Mouse (Mus musculus): ENCODE results near the gene Sohlh2. TPM values are rescaled to one million over a fixed set of nuclear protein-coding genes. Genes with fewer than 3 reads are reported as not detected.

The Sohlh2 gene
- polyA plus RNA-seq, 1 experiment from 2014 or later: not detected

- H3K4me3 ChIP-seq (ENCODE audit: low read depth, low read length): no peak overlapping the region
- no peaks in the 10 kb centered on the region for H3K27me3 ChIP-seq (replicated peaks; ENCODE audit: control insufficient read depth, insufficient read depth, low read length)
- H3K9me3 ChIP-seq (ENCODE audit: control insufficient read depth, low read length): no peaks in the 10 kb centered on the region
- DNase-seq (ENCODE audit: low spot score): no peak
- H3K27ac ChIP-seq (ENCODE audit: low read depth, low read length): no peak overlapping the region
- 68% methylated on average over 6 of the region's 6 CpGs for WGBS
- H3K4me2 ChIP-seq: no peak overlapping the region
- H3K36me3 ChIP-seq (ENCODE audit: control insufficient read depth, insufficient read depth, low read length): no peaks in the 10 kb centered on the region
- no peaks in the 10 kb centered on the region for H3K4me1 ChIP-seq (replicated peaks; ENCODE audit: control insufficient read depth, insufficient read depth, low read length)
- H3K9ac ChIP-seq (ENCODE audit: low read depth, low read length): no peak overlapping the region
- no peak for ATAC-seq (replicated peaks; ENCODE audit: low FRiP score)
Observed at GRCm38 (mm10) chr3:55152673-55153334, 29.0 kb upstream of the Sohlh2 start.

- 87% methylated on average over 7 of the region's 7 CpGs for WGBS
- no peak for ATAC-seq (replicated peaks; ENCODE audit: low FRiP score)
- no peak overlapping the region for H3K4me2 ChIP-seq
Observed at GRCm38 (mm10) chr3:55154163-55154562, 27.7 kb upstream of the Sohlh2 start.

GRCm38 (mm10) chr3:55157413-55157812, 24.4 kb upstream of the Sohlh2 start:
- Histone ChIP-seq H3K4me3 (ENCODE audit: low read depth, low read length) (no peak overlapping the region), H3K4me2 (no peak overlapping the region), H3K9ac (ENCODE audit: low read depth, low read length) (no peak overlapping the region), H3K27me3 (replicated peaks; ENCODE audit: control insufficient read depth, insufficient read depth, low read length) (no peaks in the 10 kb centered on the region), H3K4me1 (replicated peaks; ENCODE audit: control insufficient read depth, insufficient read depth, low read length) (no peaks in the 10 kb centered on the region), H3K36me3 (ENCODE audit: control insufficient read depth, insufficient read depth, low read length) (no peaks in the 10 kb centered on the region), H3K27ac (ENCODE audit: low read depth, low read length) (no peak overlapping the region), H3K9me3 (ENCODE audit: control insufficient read depth, low read length) (no peaks in the 10 kb centered on the region)
- ATAC-seq (replicated peaks; ENCODE audit: low FRiP score): no peak
- no peak for DNase-seq (ENCODE audit: low spot score)
- 62% methylated on average over 5 of the region's 5 CpGs for WGBS

More at GRCm38 (mm10) chr3:55154163-55154562, 27.7 kb upstream of the Sohlh2 start:
- H3K4me1 ChIP-seq (replicated peaks; ENCODE audit: control insufficient read depth, insufficient read depth, low read length): no peaks in the 10 kb centered on the region
- no peak overlapping the region for H3K27ac ChIP-seq (ENCODE audit: low read depth, low read length)
- H3K9me3 ChIP-seq (ENCODE audit: control insufficient read depth, low read length): no peaks in the 10 kb centered on the region
- no peaks in the 10 kb centered on the region for H3K36me3 ChIP-seq (ENCODE audit: control insufficient read depth, insufficient read depth, low read length)
- H3K4me3 ChIP-seq (ENCODE audit: low read depth, low read length): no peak overlapping the region
- H3K9ac ChIP-seq (ENCODE audit: low read depth, low read length): no peak overlapping the region
- no peak for DNase-seq (ENCODE audit: low spot score)
- no peaks in the 10 kb centered on the region for H3K27me3 ChIP-seq (replicated peaks; ENCODE audit: control insufficient read depth, insufficient read depth, low read length)

GRCm38 (mm10) chr3:55161144-55161543, 20.7 kb upstream of the Sohlh2 start:
- Histone ChIP-seq H3K36me3 (ENCODE audit: control insufficient read depth, insufficient read depth, low read length) (no peaks in the 10 kb centered on the region), H3K4me2 (no peak overlapping the region), H3K27ac (ENCODE audit: low read depth, low read length) (no peak overlapping the region), H3K27me3 (replicated peaks; ENCODE audit: control insufficient read depth, insufficient read depth, low read length) (no peaks in the 10 kb centered on the region), H3K9me3 (ENCODE audit: control insufficient read depth, low read length) (no peaks in the 10 kb centered on the region), H3K4me3 (ENCODE audit: low read depth, low read length) (no peak overlapping the region), H3K9ac (ENCODE audit: low read depth, low read length) (no peak overlapping the region), H3K4me1 (replicated peaks; ENCODE audit: control insufficient read depth, insufficient read depth, low read length) (no peaks in the 10 kb centered on the region)
- ATAC-seq (replicated peaks; ENCODE audit: low FRiP score) (no peak), DNase-seq (ENCODE audit: low spot score) (no peak)
- 71% methylated on average over 7 of the region's 7 CpGs for WGBS

GRCm38 (mm10) chr3:55163510-55163909, 18.3 kb upstream of the Sohlh2 start:
- no peak for ATAC-seq (replicated peaks; ENCODE audit: low FRiP score)
- no peaks in the 10 kb centered on the region for H3K4me1 ChIP-seq (replicated peaks; ENCODE audit: control insufficient read depth, insufficient read depth, low read length)
- H3K4me2 ChIP-seq: no peak overlapping the region
- no peak overlapping the region for H3K27ac ChIP-seq (ENCODE audit: low read depth, low read length)
- H3K27me3 ChIP-seq (replicated peaks; ENCODE audit: control insufficient read depth, insufficient read depth, low read length): no peaks in the 10 kb centered on the region
- H3K9ac ChIP-seq (ENCODE audit: low read depth, low read length): no peak overlapping the region
- 76% methylated on average over 4 of the region's 4 CpGs for WGBS
- H3K36me3 ChIP-seq (ENCODE audit: control insufficient read depth, insufficient read depth, low read length): no peaks in the 10 kb centered on the region
- H3K9me3 ChIP-seq (ENCODE audit: control insufficient read depth, low read length): no peaks in the 10 kb centered on the region
- no peak overlapping the region for H3K4me3 ChIP-seq (ENCODE audit: low read depth, low read length)
- no peak for DNase-seq (ENCODE audit: low spot score)

GRCm38 (mm10) chr3:55172478-55172877, 9.3 kb upstream of the Sohlh2 start:
- WGBS: 67% methylated on average over 3 of the region's 3 CpGs
- Histone ChIP-seq H3K4me2 (no peak overlapping the region), H3K27ac (ENCODE audit: low read depth, low read length) (no peak overlapping the region), H3K27me3 (replicated peaks; ENCODE audit: control insufficient read depth, insufficient read depth, low read length) (no peaks in the 10 kb centered on the region), H3K9me3 (ENCODE audit: control insufficient read depth, low read length) (no peaks in the 10 kb centered on the region), H3K4me3 (ENCODE audit: low read depth, low read length) (no peak overlapping the region), H3K9ac (ENCODE audit: low read depth, low read length) (no peak overlapping the region), H3K36me3 (ENCODE audit: control insufficient read depth, insufficient read depth, low read length) (no peaks in the 10 kb centered on the region), H3K4me1 (replicated peaks; ENCODE audit: control insufficient read depth, insufficient read depth, low read length) (no peaks in the 10 kb centered on the region)
- no peak for DNase-seq (ENCODE audit: low spot score)
- no peak for ATAC-seq (replicated peaks; ENCODE audit: low FRiP score)

GRCm38 (mm10) chr3:55177271-55177670, 4.6 kb upstream of the Sohlh2 start:
- no peak overlapping the region for H3K9ac ChIP-seq (ENCODE audit: low read depth, low read length)
- no peaks in the 10 kb centered on the region for H3K27me3 ChIP-seq (replicated peaks; ENCODE audit: control insufficient read depth, insufficient read depth, low read length)
- H3K9me3 ChIP-seq (ENCODE audit: control insufficient read depth, low read length): no peaks in the 10 kb centered on the region
- H3K4me3 ChIP-seq (ENCODE audit: low read depth, low read length): no peak overlapping the region
- H3K4me2 ChIP-seq: no peak overlapping the region
- H3K4me1 ChIP-seq (replicated peaks; ENCODE audit: control insufficient read depth, insufficient read depth, low read length): no peaks in the 10 kb centered on the region
- no peak for ATAC-seq (replicated peaks; ENCODE audit: low FRiP score)
- H3K27ac ChIP-seq (ENCODE audit: low read depth, low read length): no peak overlapping the region
- 49% methylated on average over 6 of the region's 6 CpGs for WGBS
- no peak for DNase-seq (ENCODE audit: low spot score)
- no peaks in the 10 kb centered on the region for H3K36me3 ChIP-seq (ENCODE audit: control insufficient read depth, insufficient read depth, low read length)

- Histone ChIP-seq H3K9ac (ENCODE audit: low read depth, low read length) (no peak overlapping the region), H3K4me1 (replicated peaks; ENCODE audit: control insufficient read depth, insufficient read depth, low read length) (no peaks in the 10 kb centered on the region), H3K27ac (ENCODE audit: low read depth, low read length) (no peak overlapping the region), H3K36me3 (ENCODE audit: control insufficient read depth, insufficient read depth, low read length) (no peaks in the 10 kb centered on the region), H3K4me2 (no peak overlapping the region), H3K4me3 (ENCODE audit: low read depth, low read length) (no peak overlapping the region), H3K9me3 (ENCODE audit: control insufficient read depth, low read length) (no peaks in the 10 kb centered on the region), H3K27me3 (replicated peaks; ENCODE audit: control insufficient read depth, insufficient read depth, low read length) (no peaks in the 10 kb centered on the region)
- ATAC-seq (replicated peaks; ENCODE audit: low FRiP score): no peak
- no peak for DNase-seq (ENCODE audit: low spot score)
- WGBS: 78% methylated on average over 4 of the region's 4 CpGs
Observed at GRCm38 (mm10) chr3:55191668-55192067, 9.8 kb downstream of the Sohlh2 start.

GRCm38 (mm10) chr3:55193351-55193750, 11.5 kb downstream of the Sohlh2 start:
- H3K9me3 ChIP-seq (ENCODE audit: control insufficient read depth, low read length): no peaks in the 10 kb centered on the region
- no peak overlapping the region for H3K4me3 ChIP-seq (ENCODE audit: low read depth, low read length)
- H3K36me3 ChIP-seq (ENCODE audit: control insufficient read depth, insufficient read depth, low read length): no peaks in the 10 kb centered on the region
- no peak for ATAC-seq (replicated peaks; ENCODE audit: low FRiP score)
- H3K4me2 ChIP-seq: no peak overlapping the region
- 46% methylated on average over 2 of the region's 2 CpGs for WGBS
- H3K4me1 ChIP-seq (replicated peaks; ENCODE audit: control insufficient read depth, insufficient read depth, low read length): no peaks in the 10 kb centered on the region
- no peak overlapping the region for H3K27ac ChIP-seq (ENCODE audit: low read depth, low read length)
- no peaks in the 10 kb centered on the region for H3K27me3 ChIP-seq (replicated peaks; ENCODE audit: control insufficient read depth, insufficient read depth, low read length)
- no peak for DNase-seq (ENCODE audit: low spot score)
- H3K9ac ChIP-seq (ENCODE audit: low read depth, low read length): no peak overlapping the region
